8 mouse cellular contexts compared by ENCODE assay signal in the genomic region with DNA sequence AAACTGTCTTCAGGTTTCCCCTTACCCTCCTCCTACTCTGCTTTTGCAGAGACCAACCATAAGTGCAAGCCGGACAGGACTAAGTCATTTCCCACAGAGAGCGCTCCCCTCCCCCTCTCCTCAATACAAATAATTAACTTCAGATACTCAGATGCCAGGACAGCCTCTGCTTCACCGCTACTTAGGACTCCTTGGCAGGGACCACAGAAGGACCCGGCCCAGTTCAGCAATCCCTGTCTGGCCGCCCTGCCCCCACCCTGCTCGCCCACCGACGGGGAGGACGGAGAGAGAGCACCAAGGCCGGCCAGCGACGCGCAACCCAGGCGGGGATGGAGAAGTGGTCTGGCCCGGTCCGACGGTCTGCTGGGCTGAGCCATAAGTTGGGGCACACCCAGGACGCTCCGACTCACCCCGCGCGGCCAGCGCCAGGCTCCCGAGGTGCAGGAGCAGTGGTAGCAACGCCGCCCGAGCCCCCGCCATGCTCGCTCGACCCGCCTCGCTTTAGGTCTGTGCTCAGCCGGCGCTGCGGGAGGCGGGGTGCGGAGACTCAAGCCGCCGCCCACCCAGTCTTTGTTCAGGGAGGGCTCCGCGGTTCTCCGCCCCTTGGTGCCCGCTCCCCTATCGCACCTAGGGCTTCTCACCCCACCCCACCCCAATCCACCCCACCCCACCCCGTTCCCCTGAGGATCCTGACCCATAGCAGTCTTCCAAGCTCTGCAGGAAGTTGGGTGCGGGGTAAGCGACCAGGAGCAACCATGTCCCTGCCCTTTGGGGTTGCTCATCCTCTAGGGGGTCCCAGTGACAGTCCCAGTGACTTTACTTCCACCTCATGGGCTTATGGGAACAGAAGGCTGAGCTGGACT. TPM values are rescaled to one million over a fixed set of nuclear protein-coding genes. Genes with fewer than 3 reads are reported as not detected.
A peak's percentile ranks its signal among the peaks of the same experiment; 100 is the strongest.
DNase-seq lines count a peak whose midpoint lies in the region; ATAC-seq and TF ChIP-seq lines count a peak whose summit lies in the region.

TSS of gene Kcp (minus strand) at position 506 of the 863 bp plus-strand sequence.

- peak; percentile 61 for ATAC-seq in forebrain, embryonic 16.5 days
- peak; percentile 68 for ATAC-seq in kidney, embryonic 14.5 days (ENCODE audit: low FRiP score, low TSS enrichment)
- peak; percentile 63 for ATAC-seq in midbrain, embryonic 11.5 days (ENCODE audit: low FRiP score)
- no peak for ATAC-seq in megakaryocyte-erythroid progenitor cell, adult 5-6 weeks (replicated peaks; ENCODE audit: low FRiP score, low TSS enrichment, poor library complexity, severe bottlenecking)

- no peak within 1 kb of the TSS for H3K27ac ChIP-seq in ES-E14 (ENCODE audit: insufficient read depth, low read depth, low read length, poor library complexity, severe bottlenecking)
- H3K27ac ChIP-seq in forebrain, embryonic 16.5 days (ENCODE audit: low read length), result no peak within 1 kb of the TSS
- H3K27ac ChIP-seq in kidney, embryonic 14.5 days (ENCODE audit: low read depth, low read length), result peak within 1 kb of the TSS; percentile 4; the same call in 1 of the 2 replicates
- no peak within 1 kb of the TSS for H3K27ac ChIP-seq in midbrain, embryonic 11.5 days (ENCODE audit: low read depth, low read length)

- in situ Hi-C loops in ES-E14 (cut with MboI; ENCODE audit: low sequenced_read_pairs in 2 of 2, unreplicated experiment in 2 of 2), result no loop called here

- under 1% methylated on average over 40 of the region's 47 CpGs for WGBS in forebrain, embryonic 16.5 days
- WGBS in kidney, embryonic 14.5 days, result 0% methylated on average over 32 of the region's 47 CpGs
- WGBS in midbrain, embryonic 11.5 days, result 1% methylated on average over 44 of the region's 47 CpGs

- H3K4me1 ChIP-seq in ES-E14 (ENCODE audit: control insufficient read depth in 2 of 2, insufficient read depth in 2 of 2, low read length in 2 of 2, poor library complexity in 1 of 2), result peaks cover 2 to 6% of the 10 kb centered on the region in 2 experiments; a peak in 2 of 4 replicates
- H3K4me1 ChIP-seq in forebrain, embryonic 16.5 days (replicated peaks; ENCODE audit: control insufficient read depth, insufficient read depth, low read length), result peaks cover 3% of the 10 kb centered on the region; the same call in 1 of the 2 replicates
- peaks cover 14% of the 10 kb centered on the region; the same call in 1 of the 2 replicates for H3K4me1 ChIP-seq in kidney, embryonic 14.5 days (ENCODE audit: control insufficient read depth, insufficient read depth, low read length)
- peaks cover 7% of the 10 kb centered on the region for H3K4me1 ChIP-seq in midbrain, embryonic 11.5 days (ENCODE audit: control insufficient read depth, insufficient read depth, low read length)

- H3K9me3 ChIP-seq in ES-E14 (ENCODE audit: control insufficient read depth, insufficient read depth, low read depth, low read length), result no peaks in the 10 kb centered on the region
- no peaks in the 10 kb centered on the region for H3K9me3 ChIP-seq in forebrain, embryonic 16.5 days (ENCODE audit: control insufficient read depth, low read length)
- no peaks in the 10 kb centered on the region for H3K9me3 ChIP-seq in kidney, embryonic 14.5 days (ENCODE audit: control insufficient read depth, low read length)
- H3K9me3 ChIP-seq in midbrain, embryonic 11.5 days (ENCODE audit: control insufficient read depth, low read length), result no peaks in the 10 kb centered on the region

- no peaks in the 10 kb centered on the region for H3K36me3 ChIP-seq in ES-E14 (ENCODE audit: control insufficient read depth, insufficient read depth, low read length, poor library complexity, severe bottlenecking)
- H3K36me3 ChIP-seq in forebrain, embryonic 16.5 days (ENCODE audit: control insufficient read depth, insufficient read depth), result no peaks in the 10 kb centered on the region
- peaks cover 4% of the 10 kb centered on the region; the same call in 1 of the 2 replicates for H3K36me3 ChIP-seq in kidney, embryonic 14.5 days (ENCODE audit: control insufficient read depth, insufficient read depth, low read length)
- no peaks in the 10 kb centered on the region for H3K36me3 ChIP-seq in midbrain, embryonic 11.5 days (ENCODE audit: control insufficient read depth, insufficient read depth, low read length)

- H3K27me3 ChIP-seq in forebrain, embryonic 16.5 days (replicated peaks; ENCODE audit: control insufficient read depth, insufficient read depth, low read length), result peaks cover 15% of the 10 kb centered on the region
- no peaks in the 10 kb centered on the region for H3K27me3 ChIP-seq in kidney, embryonic 14.5 days (ENCODE audit: control insufficient read depth, insufficient read depth, low read length)
- H3K27me3 ChIP-seq in midbrain, embryonic 11.5 days (ENCODE audit: control insufficient read depth, insufficient read depth, low read length), result peaks cover 24% of the 10 kb centered on the region

- peak within 1 kb of the TSS; percentile 61 for H3K4me2 ChIP-seq in forebrain, embryonic 16.5 days (ENCODE audit: low read length)
- peak within 1 kb of the TSS; percentile 72 for H3K4me2 ChIP-seq in kidney, embryonic 14.5 days (replicated peaks; ENCODE audit: low read depth, low read length)
- H3K4me2 ChIP-seq in midbrain, embryonic 11.5 days, result peak within 1 kb of the TSS; percentile 60

- peak within 1 kb of the TSS; percentile 62 to 79 for H3K4me3 ChIP-seq in ES-E14 (ENCODE audit: insufficient read depth in 1 of 2, low read depth in 1 of 2, low read length in 2 of 2, poor library complexity in 1 of 2, severe bottlenecking in 1 of 2)
- peak within 1 kb of the TSS; percentile 53 for H3K4me3 ChIP-seq in forebrain, embryonic 16.5 days (replicated peaks; ENCODE audit: low read length)
- H3K4me3 ChIP-seq in kidney, embryonic 14.5 days (ENCODE audit: low read length), result peak within 1 kb of the TSS; percentile 68
- peak within 1 kb of the TSS; percentile 40 for H3K4me3 ChIP-seq in midbrain, embryonic 11.5 days (ENCODE audit: low read depth, low read length)

- H3K9ac ChIP-seq in ES-E14 (ENCODE audit: insufficient read depth, low read depth, low read length, poor library complexity, severe bottlenecking), result peak within 1 kb of the TSS; percentile 57
- peak within 1 kb of the TSS; percentile 61 for H3K9ac ChIP-seq in forebrain, embryonic 16.5 days (replicated peaks; ENCODE audit: low read depth, low read length)
- peak within 1 kb of the TSS; percentile 68 for H3K9ac ChIP-seq in kidney, embryonic 14.5 days (ENCODE audit: low read depth, low read length)
- peak within 1 kb of the TSS; percentile 57 for H3K9ac ChIP-seq in midbrain, embryonic 11.5 days (ENCODE audit: low read length)

- peak; percentile 18 for DNase-seq in adrenal gland, adult 2 months
- DNase-seq in adrenal gland, adult 18-20 months (ENCODE audit: low spot score in 2 of 2), result no peak
- no peak for DNase-seq in ES-E14 (ENCODE audit: low read depth, low spot score)
- DNase-seq in midbrain, embryonic 11.5 days (ENCODE audit: low spot score, missing footprints), result peak; percentile 95
- no peak for DNase-seq in cerebellum, postnatal 4 days (ENCODE audit: low spot score in 2 of 2)

TF ChIP-seq in ES-E14, 5 proteins besides CTCF, POLR2A, EP300 and RAD21:
- TF ChIP-seq ZC3H11A (IDR thresholded peaks at IDR 0.05; ENCODE audit: borderline replicate concordance, low read depth, low read length) (no peak), CHD2 (IDR thresholded peaks at IDR 0.05; ENCODE audit: low read depth, low read length) (no peak), HCFC1 (IDR thresholded peaks at IDR 0.05; ENCODE audit: borderline replicate concordance, insufficient read depth, low read length) (no peak), ZNF384 (IDR thresholded peaks at IDR 0.05; ENCODE audit: low read depth, low read length) (no peak), MAFK (IDR thresholded peaks at IDR 0.05; ENCODE audit: insufficient read depth, low read depth, low read length) (no peak)

RNA-seq across cellular contexts. Expression of gene Kcp, which starts in this region (rescaled TPM):
- 1 to 10 TPM; 1.9 to 2.1 TPM for total RNA-seq in adrenal gland, adult 2 months (2021)
- polyA plus RNA-seq in adrenal gland, adult 2 months (2012; rRNA removed), result 6.6 and 8.3 TPM in 2 replicates
- total RNA-seq in adrenal gland, adult 18-20 months (2021), result 1 to 10 TPM; 2.4 to 7.9 TPM
- total RNA-seq in ES-E14 (2012; rRNA removed), result 3.3 and 6.0 TPM in 2 replicates
- polyA plus RNA-seq in forebrain, embryonic 16.5 days (2015; fragmentation: Nextera tagmentation; extraction: Ambion mirVana), result 15.4 and 17.1 TPM in 2 replicates
- 30.0 and 32.8 TPM in 2 replicates for polyA plus RNA-seq in kidney, embryonic 14.5 days (2014; fragmentation: Nextera tagmentation; extraction: Ambion mirVana)
- 5.6 and 6.8 TPM in 2 replicates for polyA plus RNA-seq in midbrain, embryonic 11.5 days (2014; fragmentation: Nextera tagmentation; extraction: Ambion mirVana)
- total RNA-seq in megakaryocyte-erythroid progenitor cell, adult 5-6 weeks (2014; fragmentation: Nextera tagmentation), result not detected in 2 replicates
- not detected in 2 replicates for total RNA-seq in megakaryocyte-erythroid progenitor cell, adult 5-6 weeks (2017)

Comparison
In these comparisons a context has a peak if more than half of its experiments do, and no peak if none do; other contexts are left out.
1. DNase-seq: peak in adrenal gland, adult 2 months (single experiment) and midbrain, embryonic 11.5 days (single experiment); none in adrenal gland, adult 18-20 months (0 of 2), ES-E14 (single experiment) and cerebellum, postnatal 4 days (0 of 2).
2. Peak in every context shown above with its lines, with median percentiles within 50 percentile points of each other: H3K4me3 ChIP-seq, H3K9ac ChIP-seq and H3K4me2 ChIP-seq.